Mouse (Mus musculus) neural tube, embryonic 11.5 days (tissue): ENCODE measurements at regions not wholly inside any gene's neighbourhood (a gene's known extent, or its start where the extent isn't known, plus 50 kb on each side); places are given as distances from the start of the nearest gene placed in this dataset.

Experiments
- ATAC-seq: fragments of 200-750 bp; cut with Nextera tagmentation; 2 replicates; pipeline ENCODE4 v1.8.0; 2017; ENCODE audit warnings: moderate number of reproducible peaks, mild to moderate bottlenecking, moderate TSS enrichment, moderate library complexity; ENCODE audit not compliant: insufficient read depth, low FRiP score, low TSS enrichment
- DNase-seq: peaks from one replicate; pipeline ENCODE4 v3.0.0-alpha.2; 2015; ENCODE audit warnings: low spot score
- H3K27ac ChIP-seq: fragments of 300-500 bp; sonication (generic); 2 replicates; pipeline ENCODE4 v1.5.1; 2014; ENCODE audit warnings: low read depth, mild to moderate bottlenecking, low read length
- H3K27me3 ChIP-seq: fragments of 300-500 bp; sonication (generic); 2 replicates; pipeline ENCODE4 v1.6.1; 2014; ENCODE audit warnings: mild to moderate bottlenecking, low read length, mixed read lengths; ENCODE audit not compliant: control insufficient read depth, insufficient read depth
- H3K36me3 ChIP-seq: fragments of 300-500 bp; sonication (generic); 2 replicates; pipeline ENCODE4 v1.6.1; 2014; ENCODE audit warnings: mild to moderate bottlenecking, low read length, moderate library complexity, mixed read lengths; ENCODE audit not compliant: control insufficient read depth, insufficient read depth
- H3K4me1 ChIP-seq: fragments of 300-500 bp; sonication (generic); 2 replicates; pipeline ENCODE4 v1.6.1; 2014; ENCODE audit warnings: low read length, mixed read lengths; ENCODE audit not compliant: control insufficient read depth, insufficient read depth
- H3K4me2 ChIP-seq: fragments of 300-500 bp; sonication (generic); 2 replicates; pipeline ENCODE4 v1.6.1; 2014; ENCODE audit warnings: low read depth, mild to moderate bottlenecking, moderate library complexity
- H3K4me3 ChIP-seq: fragments of 300-500 bp; sonication (generic); 2 replicates; pipeline ENCODE4 v1.5.1; 2014; ENCODE audit warnings: low read depth, low read length
- H3K9ac ChIP-seq: fragments of 300-500 bp; sonication (generic); 2 replicates; pipeline ENCODE4 v1.6.1; 2014; ENCODE audit warnings: mild to moderate bottlenecking, low read length
- H3K9me3 ChIP-seq: fragments of 300-500 bp; sonication (generic); 2 replicates; pipeline ENCODE4 v1.6.1; 2016; ENCODE audit warnings: low read length; ENCODE audit not compliant: control insufficient read depth
- WGBS: fragments of 180-500 bp; shearing (Covaris S2); extraction: QIAGEN DNeasy Blood & Tissue Kit; methylation state at CpG from one replicate; pipeline ENCODE4 v1.1.7; 2014; 5-methylcytosine and 5-hydroxymethylcytosine counted together

DNA sequence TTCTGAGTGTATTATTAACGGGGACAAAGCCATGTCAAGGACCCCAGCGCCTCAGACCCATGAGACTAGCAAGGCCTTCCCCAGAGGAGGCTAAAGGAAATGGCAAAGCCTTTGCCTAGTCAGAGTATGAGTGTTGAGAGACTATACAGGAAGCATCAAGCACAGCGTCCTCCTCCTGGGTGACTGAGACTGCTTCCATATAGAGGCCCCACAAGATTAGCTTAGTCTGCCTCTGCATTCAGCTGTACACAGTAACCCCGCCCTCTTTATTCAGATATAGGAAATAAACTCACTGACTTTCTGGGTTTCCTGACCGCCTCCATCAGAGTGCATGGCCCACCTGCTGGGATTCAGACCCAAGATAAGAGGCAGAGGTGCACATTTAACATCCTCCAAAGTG, 192.8 kb upstream of the Hes1 start:
- H3K4me1 ChIP-seq: 0 out of 2 replicates have a peak, but pooled peaks cover under 1% of the 10 kb centered on the region

DNA sequence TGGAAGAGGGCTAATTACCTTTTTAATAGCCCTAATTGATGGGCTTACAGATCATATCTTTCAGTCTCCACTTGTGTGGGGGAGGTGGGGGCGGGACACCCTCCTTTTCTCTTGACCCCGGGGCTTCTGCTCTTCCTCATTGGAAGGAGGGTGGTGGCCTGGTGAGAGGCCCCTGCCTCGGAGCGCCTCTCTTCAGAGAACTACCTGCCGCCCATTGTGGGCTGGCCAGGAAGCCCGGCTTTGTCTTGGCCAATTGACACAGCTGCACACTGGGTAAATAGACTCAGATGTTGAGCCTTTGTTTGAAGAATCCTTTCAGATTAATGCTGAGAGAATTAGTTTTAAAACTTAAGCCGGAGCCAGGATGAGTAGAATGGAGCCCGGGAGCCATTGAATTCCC, 188.0 kb upstream of the Hes1 start:
- Histone ChIP-seq H3K4me3 (no peak overlapping the region), H3K27me3 (no peaks in the 10 kb centered on the region), H3K9ac (no peak overlapping the region), H3K36me3 (no peaks in the 10 kb centered on the region), H3K4me1 (0 out of 2 replicates have a peak, but pooled peaks cover 5% of the 10 kb centered on the region), H3K4me2 (no peak overlapping the region), H3K9me3 (no peaks in the 10 kb centered on the region), H3K27ac (no peak overlapping the region)
- 14% methylated on average over 8 of the region's 8 CpGs for WGBS
- DNase-seq: no peak
- ATAC-seq: no peak

More for the DNA sequence above, 192.8 kb upstream of the Hes1 start:
- no peak for DNase-seq
- H3K36me3 ChIP-seq: no peaks in the 10 kb centered on the region
- no peak overlapping the region for H3K4me3 ChIP-seq
- WGBS: 75% methylated on average over 5 of the region's 5 CpGs
- no peak overlapping the region for H3K9ac ChIP-seq
- no peaks in the 10 kb centered on the region for H3K27me3 ChIP-seq
- no peak overlapping the region for H3K4me2 ChIP-seq
- ATAC-seq: no peak
- no peak overlapping the region for H3K27ac ChIP-seq
- H3K9me3 ChIP-seq: no peaks in the 10 kb centered on the region

DNA sequence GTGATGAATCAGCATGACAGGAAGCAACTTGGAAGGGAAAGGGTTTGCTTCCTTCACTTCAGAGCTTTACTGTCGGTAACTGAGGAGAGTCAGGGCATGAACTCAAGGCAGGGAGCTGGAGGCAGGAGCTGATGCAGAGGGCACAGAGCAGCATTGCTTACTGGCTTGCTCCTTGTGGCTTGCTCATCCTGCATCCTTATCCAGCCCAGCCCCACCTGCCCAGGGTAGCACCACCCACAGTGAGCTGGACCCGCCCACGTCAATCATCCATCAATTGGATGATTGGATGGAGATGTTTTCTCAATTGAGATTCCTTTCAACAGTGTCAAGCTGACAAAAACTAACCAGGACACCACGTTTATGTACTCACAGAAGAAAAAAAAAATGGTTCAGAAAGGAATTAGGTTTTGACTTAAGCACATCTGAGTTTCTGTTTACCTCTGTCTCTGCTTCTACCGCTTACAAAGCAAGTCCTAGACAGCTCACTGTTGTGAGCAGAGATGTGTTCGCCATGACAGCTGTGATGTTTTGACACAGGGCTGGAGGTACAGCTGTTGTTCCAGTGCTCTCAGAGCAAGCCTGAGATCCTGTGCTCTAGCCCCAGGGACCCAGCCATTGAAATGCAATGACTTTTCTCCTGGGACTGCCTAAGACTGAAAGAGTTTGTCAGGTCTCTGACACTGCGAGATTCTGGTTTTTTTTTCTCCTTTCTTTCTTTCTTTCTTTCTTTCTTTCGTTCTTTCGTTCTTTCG, 186.6 kb upstream of the Hes1 start:
- ATAC-seq: no peak
- Histone ChIP-seq H3K4me1 (peaks cover 10% of the 10 kb centered on the region; the same call in 1 of the 2 replicates), H3K9ac (no peak overlapping the region), H3K4me2 (no peak overlapping the region), H3K27ac (no peak overlapping the region), H3K36me3 (no peaks in the 10 kb centered on the region), H3K4me3 (no peak overlapping the region), H3K27me3 (0 out of 2 replicates have a peak, but pooled peaks cover 3% of the 10 kb centered on the region), H3K9me3 (no peaks in the 10 kb centered on the region)
- 31% methylated on average over 10 of the region's 10 CpGs for WGBS
- no peak for DNase-seq

DNA sequence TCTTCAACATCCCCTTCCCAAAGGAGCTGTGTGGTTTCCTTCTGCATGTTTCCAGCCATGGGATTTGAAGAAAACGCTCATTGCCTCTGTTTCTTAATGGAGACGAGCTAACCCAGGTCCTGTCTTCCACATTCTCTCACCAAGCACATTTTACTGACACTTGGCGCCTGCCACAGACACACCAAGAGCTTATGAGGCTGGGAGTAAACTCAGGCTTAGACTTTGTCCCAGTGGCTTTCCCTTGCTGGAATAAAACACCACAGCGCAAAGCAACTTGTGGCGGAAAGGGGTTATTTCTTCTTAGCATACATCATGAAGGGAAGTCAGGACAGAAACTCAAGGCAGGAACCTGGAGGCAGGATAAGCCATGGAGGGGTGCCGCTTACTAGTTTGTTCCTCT, 184.5 kb upstream of the Hes1 start:
- Histone ChIP-seq H3K4me2 (no peak overlapping the region), H3K36me3 (no peaks in the 10 kb centered on the region), H3K9me3 (no peaks in the 10 kb centered on the region), H3K27ac (no peak overlapping the region), H3K4me1 (peaks cover 24% of the 10 kb centered on the region), H3K9ac (no peak overlapping the region), H3K27me3 (0 out of 2 replicates have a peak, but pooled peaks cover 5% of the 10 kb centered on the region), H3K4me3 (no peak overlapping the region)
- WGBS: 85% methylated on average over 6 of the region's 6 CpGs
- no peak for DNase-seq
- no peak for ATAC-seq

DNA sequence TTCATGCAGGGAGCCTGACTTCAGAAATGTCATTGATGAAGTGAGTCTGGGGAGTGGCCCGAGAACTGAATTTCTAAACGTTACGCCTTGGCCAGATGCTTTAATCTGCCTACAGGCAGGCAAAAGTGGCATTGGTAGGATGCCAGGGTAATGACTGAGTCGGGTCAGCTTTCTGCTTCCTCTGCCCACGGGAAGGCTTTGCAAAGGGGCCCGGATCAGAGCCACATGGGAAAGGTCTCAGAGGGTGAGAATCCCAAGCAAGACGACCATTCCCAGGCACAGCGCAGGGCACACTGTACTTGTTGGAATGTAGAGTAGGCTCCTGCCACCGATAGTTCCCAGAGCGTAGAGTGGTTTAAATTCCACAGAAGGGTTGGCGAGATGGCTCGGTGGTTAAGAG, 182.7 kb upstream of the Hes1 start:
- no peak overlapping the region for H3K4me3 ChIP-seq
- WGBS: 54% methylated on average over 12 of the region's 12 CpGs
- H3K4me1 ChIP-seq: peaks cover 22% of the 10 kb centered on the region
- H3K36me3 ChIP-seq: no peaks in the 10 kb centered on the region
- no peak overlapping the region for H3K9ac ChIP-seq
- DNase-seq: peak; percentile 20
- ATAC-seq: no peak
- H3K27ac ChIP-seq: no peak overlapping the region
- H3K9me3 ChIP-seq: no peaks in the 10 kb centered on the region
- H3K4me2 ChIP-seq: no peak overlapping the region
- H3K27me3 ChIP-seq: 0 out of 2 replicates have a peak, but pooled peaks cover 5% of the 10 kb centered on the region

DNA sequence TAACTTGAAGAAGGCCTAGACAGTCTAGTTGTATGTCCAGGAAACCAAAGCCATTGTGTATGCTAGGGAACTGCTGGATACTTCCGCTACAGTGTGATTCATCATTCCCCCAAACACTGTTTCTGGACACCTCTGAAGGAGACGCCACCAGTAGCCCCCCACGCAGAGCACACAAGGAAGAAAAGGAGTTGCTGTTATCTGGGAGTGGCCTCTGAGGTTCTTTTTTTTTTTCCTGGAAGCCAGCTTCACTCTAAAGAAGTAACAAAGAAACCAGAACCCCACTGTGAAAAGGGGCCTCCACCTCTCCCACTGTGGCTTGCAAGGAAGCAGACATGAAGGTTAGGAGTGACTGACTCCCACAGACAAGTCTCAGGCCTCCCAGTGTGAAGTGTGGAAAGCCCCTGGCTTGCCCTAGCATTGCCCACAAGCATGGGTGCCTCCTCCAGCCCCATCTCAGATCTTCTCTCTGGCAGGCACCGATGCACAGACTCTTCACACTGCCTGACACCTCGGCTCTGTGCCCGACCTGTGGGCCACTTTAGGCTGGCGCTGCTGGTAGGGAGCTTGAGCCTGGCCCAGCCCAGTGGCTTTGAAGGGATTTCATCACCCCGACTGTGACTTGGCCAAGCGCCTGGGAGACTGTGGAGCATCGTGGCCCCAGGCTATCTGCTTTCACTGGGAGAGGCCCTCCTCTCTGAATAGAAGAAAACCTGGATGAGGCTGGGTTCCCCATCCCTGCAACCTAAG, 181.8 kb upstream of the Hes1 start:
- no peak overlapping the region for H3K27ac ChIP-seq
- no peak overlapping the region for H3K4me2 ChIP-seq
- WGBS: 12% methylated on average over 10 of the region's 10 CpGs

DNA sequence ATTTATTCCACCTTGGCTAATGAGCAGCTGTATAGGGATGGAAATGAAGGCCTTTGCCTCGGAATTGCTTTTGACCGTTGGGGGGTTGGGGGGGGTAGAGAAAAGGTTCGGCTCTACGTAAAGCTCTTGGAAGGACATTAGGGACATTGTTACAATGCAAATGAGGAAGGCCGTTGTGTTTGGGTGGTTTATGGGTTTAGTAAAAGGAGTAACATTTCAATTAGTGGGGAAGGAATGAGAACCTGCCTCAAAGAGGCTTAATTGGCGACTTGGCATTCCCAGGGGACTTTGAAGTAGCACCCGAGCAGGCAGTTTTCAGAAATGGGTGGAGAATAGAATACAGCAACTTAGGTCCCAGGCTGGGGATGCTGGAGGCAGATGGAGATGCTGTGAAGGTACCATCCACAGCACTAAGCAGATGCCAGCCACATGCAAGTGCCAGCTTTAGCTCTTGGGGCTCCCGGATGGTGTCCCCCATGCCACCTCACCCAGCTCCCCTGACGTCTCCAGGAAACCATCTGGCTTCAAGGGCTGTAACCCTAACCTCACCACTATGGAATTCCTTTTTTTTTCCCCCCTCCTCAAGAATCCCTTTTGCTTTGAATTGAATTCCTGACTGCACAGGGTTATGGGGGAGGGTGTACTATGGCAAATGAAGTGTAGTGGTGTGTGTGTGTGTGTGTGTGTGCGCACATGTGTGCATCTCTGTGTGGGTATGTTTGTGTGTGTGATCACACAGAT, 180.8 kb upstream of the Hes1 start:
- Histone ChIP-seq H3K9me3 (no peaks in the 10 kb centered on the region), H3K9ac (no peak overlapping the region), H3K4me3 (no peak overlapping the region), H3K27ac (no peak overlapping the region), H3K4me1 (peaks cover 21% of the 10 kb centered on the region), H3K4me2 (0 out of 2 replicates have a peak overlapping the region, but pooled peaks have one; percentile 5), H3K27me3 (0 out of 2 replicates have a peak, but pooled peaks cover 5% of the 10 kb centered on the region), H3K36me3 (no peaks in the 10 kb centered on the region)
- WGBS: 13% methylated on average over 10 of the region's 10 CpGs
- ATAC-seq (peak; percentile 61), DNase-seq (no peak)

More for the DNA sequence above, 181.8 kb upstream of the Hes1 start:
- Histone ChIP-seq H3K4me3 (no peak overlapping the region), H3K27me3 (0 out of 2 replicates have a peak, but pooled peaks cover 5% of the 10 kb centered on the region), H3K36me3 (no peaks in the 10 kb centered on the region), H3K9me3 (no peaks in the 10 kb centered on the region), H3K9ac (no peak overlapping the region), H3K4me1 (peaks cover 21% of the 10 kb centered on the region)
- peak; percentile 41; the same call in 1 of the 2 replicates for ATAC-seq
- DNase-seq: peak; percentile 20

DNA sequence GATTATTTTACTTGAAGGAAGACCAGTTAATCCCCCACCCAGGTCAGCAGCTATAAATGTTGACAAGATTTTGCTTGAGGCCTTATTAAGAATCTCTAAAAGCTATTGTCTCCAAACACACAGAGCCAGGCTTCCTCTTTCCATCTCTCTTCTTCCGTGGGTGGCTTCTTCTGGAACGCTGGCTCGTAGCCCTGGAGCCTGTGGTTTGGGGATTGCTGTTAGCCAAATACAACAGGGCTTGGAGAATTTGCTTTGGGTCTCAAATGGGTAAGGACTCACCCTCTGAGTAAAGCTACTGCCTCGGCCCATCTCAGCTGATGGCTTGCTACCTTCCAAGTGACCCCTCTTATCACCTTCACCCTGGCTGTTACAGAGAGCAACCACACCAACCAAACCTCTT, 179.3 kb upstream of the Hes1 start:
- no peaks in the 10 kb centered on the region for H3K36me3 ChIP-seq
- DNase-seq (no peak), ATAC-seq (no peak)
- WGBS: 87% methylated on average over 4 of the region's 4 CpGs
- H3K9ac ChIP-seq: no peak overlapping the region
- H3K4me1 ChIP-seq: peaks cover 21% of the 10 kb centered on the region
- H3K4me3 ChIP-seq: no peak overlapping the region
- H3K9me3 ChIP-seq: no peaks in the 10 kb centered on the region
- no peak overlapping the region for H3K27ac ChIP-seq
- 0 out of 2 replicates have a peak, but pooled peaks cover 5% of the 10 kb centered on the region for H3K27me3 ChIP-seq
- H3K4me2 ChIP-seq: no peak overlapping the region
